Mouse (Mus musculus) stomach, embryonic 16.5 days (tissue): ENCODE data around the gene Morc3. TPM values are rescaled to one million over a fixed set of nuclear protein-coding genes. Genes with fewer than 3 reads are reported as not detected.
A peak's percentile ranks its signal among the peaks of the same experiment; 100 is the strongest.

Source experiments
- ATAC-seq: fragments of 200-750 bp; cut with Nextera tagmentation; 2 replicates; pipeline ENCODE4 v1.8.0; 2017; ENCODE audit warnings: moderate number of reproducible peaks, moderate TSS enrichment; ENCODE audit not compliant: insufficient read depth, low FRiP score
- H3K27ac ChIP-seq: fragments of 300-500 bp; sonication (generic); 2 replicates; pipeline ENCODE4 v1.5.1; 2014; ENCODE audit warnings: low read length
- H3K27me3 ChIP-seq: fragments of 300-500 bp; sonication (generic); 2 replicates; pipeline ENCODE4 v1.6.1; 2014; ENCODE audit warnings: low read length, control low read depth, mixed read lengths; ENCODE audit not compliant: control insufficient read depth, insufficient read depth
- H3K36me3 ChIP-seq: fragments of 300-500 bp; sonication (generic); 2 replicates; pipeline ENCODE4 v1.6.1; 2014; ENCODE audit warnings: low read length; ENCODE audit not compliant: control insufficient read depth, insufficient read depth
- H3K4me1 ChIP-seq: fragments of 300-500 bp; sonication (generic); 2 replicates; pipeline ENCODE4 v1.6.1; 2014; ENCODE audit warnings: low read length, control low read depth, mixed read lengths; ENCODE audit not compliant: control insufficient read depth, insufficient read depth
- H3K4me2 ChIP-seq: fragments of 300-500 bp; sonication (generic); 2 replicates; pipeline ENCODE4 v1.6.1; 2014; ENCODE audit warnings: low read depth, low read length, mixed read lengths
- H3K4me3 ChIP-seq: fragments of 300-500 bp; sonication (generic); replicated peaks from 2 replicates; pipeline ENCODE4 v1.5.1; 2014; ENCODE audit warnings: mild to moderate bottlenecking, low read length
- H3K9ac ChIP-seq: fragments of 300-500 bp; sonication (generic); 2 replicates; pipeline ENCODE4 v1.6.1; 2014; ENCODE audit warnings: low read length
- H3K9me3 ChIP-seq: fragments of 300-500 bp; sonication (generic); replicated peaks from 2 replicates; pipeline ENCODE4 v1.6.1; 2016; ENCODE audit warnings: low read length, control low read depth; ENCODE audit not compliant: control insufficient read depth
- WGBS: fragments of 180-500 bp; shearing (Covaris S2); extraction: QIAGEN DNeasy Blood & Tissue Kit; methylation state at CpG from one replicate; pipeline ENCODE4 v1.1.7; 2014; 5-methylcytosine and 5-hydroxymethylcytosine counted together
- polyA plus RNA-seq: library from polyadenylated mRNA; unstranded; fragments of >200 nt; fragmentation: Nextera tagmentation; extraction: Ambion mirVana; gene quantifications from 2 replicates; pipeline ENCODE4 v1.2.1, GENCODE M21; 2015

Gene Morc3
- polyA plus RNA-seq, 1 experiment from 2014 or later: 34.8 TPM

DNA sequence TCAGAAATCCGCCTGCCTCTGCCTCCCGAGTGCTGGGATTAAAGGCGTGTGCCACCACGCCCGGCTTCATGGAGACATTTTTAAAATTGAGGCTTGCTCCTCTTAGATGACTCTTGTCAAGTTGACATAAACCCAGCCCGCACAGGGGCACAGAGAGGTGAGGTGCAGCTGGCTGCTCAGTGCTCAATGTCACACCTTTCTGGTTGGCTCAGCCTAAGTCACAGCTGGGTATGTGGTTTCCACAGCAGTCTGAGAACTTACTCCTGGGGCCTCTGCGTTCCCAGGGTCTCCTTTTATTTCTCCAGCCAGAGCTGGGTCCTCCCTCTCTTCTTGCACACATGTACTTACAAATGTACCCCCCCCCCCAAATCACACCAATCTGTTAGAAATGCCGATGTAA, 76.3 kb downstream of the Morc3 start:
- Histone ChIP-seq H3K4me2 (no peak overlapping the region), H3K9me3 (no peaks in the 10 kb centered on the region), H3K36me3 (no peaks in the 10 kb centered on the region), H3K9ac (no peak overlapping the region), H3K27ac (no peak overlapping the region), H3K4me1 (peaks cover 7% of the 10 kb centered on the region; the same call in 1 of the 2 replicates), H3K4me3 (no peak overlapping the region), H3K27me3 (no peaks in the 10 kb centered on the region)
- no peak for ATAC-seq
- WGBS: 86% methylated on average over 8 of the region's 8 CpGs

DNA sequence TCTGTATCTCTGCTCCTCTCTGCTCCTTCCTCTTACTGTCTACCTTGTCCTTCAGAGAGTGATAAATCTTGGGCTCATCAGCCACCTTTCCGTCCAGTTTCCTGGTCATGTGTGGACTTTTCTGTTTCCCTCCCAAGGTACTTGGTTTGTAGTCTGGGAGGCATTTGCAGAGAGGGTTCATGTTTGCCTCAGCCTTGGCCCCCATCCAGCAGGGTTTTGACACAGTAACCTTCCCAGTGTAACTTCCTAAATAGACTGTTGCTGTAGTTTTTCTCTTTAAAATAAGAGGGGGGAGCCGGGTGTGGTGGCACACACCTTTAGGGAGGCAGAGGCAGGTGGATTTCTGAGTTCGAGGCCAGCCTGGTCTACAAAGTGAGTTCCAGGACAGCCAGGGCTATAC, 78.0 kb downstream of the Morc3 start:
- no peaks in the 10 kb centered on the region for H3K27me3 ChIP-seq
- peaks cover 7% of the 10 kb centered on the region; the same call in 1 of the 2 replicates for H3K4me1 ChIP-seq
- no peaks in the 10 kb centered on the region for H3K36me3 ChIP-seq
- H3K4me2 ChIP-seq: no peak overlapping the region
- H3K9me3 ChIP-seq: no peaks in the 10 kb centered on the region
- H3K27ac ChIP-seq: no peak overlapping the region
- H3K9ac ChIP-seq: no peak overlapping the region
- no peak for ATAC-seq
- H3K4me3 ChIP-seq: no peak overlapping the region
- 78% methylated on average over 3 of the region's 3 CpGs for WGBS

DNA sequence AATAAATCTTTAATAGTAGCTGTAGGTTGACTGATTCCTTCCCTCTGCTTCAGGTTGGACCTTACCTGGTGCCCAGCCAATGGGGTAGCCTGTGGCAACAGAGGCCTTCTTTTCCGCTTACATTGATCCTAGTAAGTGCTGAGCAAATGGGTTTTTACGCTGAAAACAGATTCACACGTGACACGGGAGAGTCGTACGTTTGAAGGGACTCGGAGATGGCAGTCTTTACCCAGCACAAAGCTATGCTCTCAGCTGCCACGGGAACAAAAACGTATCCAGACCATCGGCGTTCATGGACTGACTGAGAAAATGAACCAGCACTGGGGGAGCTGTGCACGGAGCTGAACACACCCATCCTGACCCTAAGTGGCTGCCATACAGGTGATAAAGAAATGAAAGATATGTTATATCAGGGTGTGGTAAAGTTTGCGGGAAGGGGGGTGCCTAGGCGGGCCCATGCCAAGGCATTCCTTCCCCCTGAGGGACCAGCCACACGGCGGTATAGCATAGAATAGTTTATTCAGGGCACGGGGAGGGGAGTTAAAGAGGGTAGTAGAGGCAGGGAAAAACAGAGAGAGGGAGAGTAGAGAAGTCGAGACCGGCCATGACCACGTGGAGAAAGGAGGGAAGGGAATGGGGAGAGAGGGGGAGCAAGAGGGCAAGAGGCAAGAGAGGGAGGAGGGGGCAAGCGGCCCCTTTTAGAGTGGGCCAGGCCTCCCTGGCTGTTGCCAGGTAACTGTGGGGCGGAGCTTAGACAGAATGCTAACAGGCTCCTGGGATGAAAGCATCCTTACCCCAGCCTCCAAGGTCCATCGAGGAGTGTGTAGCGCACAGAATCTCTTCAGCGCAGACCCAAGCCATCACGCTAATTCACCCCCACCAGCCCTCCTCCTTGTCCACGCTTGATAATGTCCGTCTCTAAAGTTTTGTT, 79.1 kb downstream of the Morc3 start:
- H3K36me3 ChIP-seq: no peaks in the 10 kb centered on the region
- peaks cover 7% of the 10 kb centered on the region; the same call in 1 of the 2 replicates for H3K4me1 ChIP-seq
- H3K9me3 ChIP-seq: no peaks in the 10 kb centered on the region
- ATAC-seq: peak; percentile 85
- no peak overlapping the region for H3K4me2 ChIP-seq
- 51% methylated on average over 28 of the region's 28 CpGs for WGBS
- H3K4me3 ChIP-seq: no peak overlapping the region
- 0 out of 2 replicates have a peak overlapping the region, but pooled peaks have one; percentile 5 for H3K27ac ChIP-seq
- no peaks in the 10 kb centered on the region for H3K27me3 ChIP-seq
- H3K9ac ChIP-seq: no peak overlapping the region

DNA sequence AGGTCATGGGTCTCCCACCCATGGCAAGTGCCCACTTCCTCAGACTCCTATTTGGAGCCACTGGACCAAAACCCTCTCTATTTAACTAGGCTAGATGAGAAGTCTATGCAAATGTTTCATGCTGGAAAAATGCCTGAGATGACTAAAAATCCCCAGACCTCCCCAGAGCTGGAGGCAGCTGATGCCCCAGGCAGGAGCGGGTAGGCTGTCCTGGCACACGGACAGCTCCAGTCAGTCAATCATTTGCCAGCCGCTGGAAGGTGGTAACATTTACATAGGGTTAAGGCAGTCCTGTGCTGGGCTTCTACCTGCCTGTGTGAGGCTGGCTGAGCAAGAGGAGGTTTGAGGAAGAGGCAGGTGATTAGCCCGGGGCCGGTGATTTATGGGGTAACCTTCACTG, 80.2 kb downstream of the Morc3 start:
- Histone ChIP-seq H3K9me3 (no peaks in the 10 kb centered on the region), H3K36me3 (no peaks in the 10 kb centered on the region), H3K27ac (no peak overlapping the region), H3K4me2 (no peak overlapping the region), H3K27me3 (no peaks in the 10 kb centered on the region), H3K4me1 (peaks cover 4% of the 10 kb centered on the region; the same call in 1 of the 2 replicates), H3K4me3 (no peak overlapping the region), H3K9ac (no peak overlapping the region)
- WGBS: 30% methylated on average over 5 of the region's 5 CpGs
- ATAC-seq: no peak

DNA sequence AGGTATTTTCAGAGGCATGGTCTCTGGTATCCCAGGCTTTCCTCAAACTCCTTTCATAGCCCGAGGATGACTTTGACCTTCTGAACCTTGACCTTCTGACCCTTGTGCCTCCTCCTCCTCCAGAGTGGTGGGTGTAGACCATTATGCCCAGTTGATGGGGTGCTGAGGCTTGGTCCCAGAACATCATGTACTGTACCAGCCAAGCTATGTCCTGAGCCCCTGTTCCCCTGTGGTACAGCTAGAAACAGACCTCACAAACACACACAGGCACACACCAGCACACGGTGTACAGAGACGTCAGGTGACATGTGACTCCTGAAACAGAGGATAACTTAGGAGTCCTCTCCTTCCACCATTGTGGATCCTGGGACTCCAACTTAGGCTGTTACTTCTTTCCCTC, 80.9 kb downstream of the Morc3 start:
- Histone ChIP-seq H3K4me2 (no peak overlapping the region), H3K27me3 (no peaks in the 10 kb centered on the region)
- no peak for ATAC-seq

DNA sequence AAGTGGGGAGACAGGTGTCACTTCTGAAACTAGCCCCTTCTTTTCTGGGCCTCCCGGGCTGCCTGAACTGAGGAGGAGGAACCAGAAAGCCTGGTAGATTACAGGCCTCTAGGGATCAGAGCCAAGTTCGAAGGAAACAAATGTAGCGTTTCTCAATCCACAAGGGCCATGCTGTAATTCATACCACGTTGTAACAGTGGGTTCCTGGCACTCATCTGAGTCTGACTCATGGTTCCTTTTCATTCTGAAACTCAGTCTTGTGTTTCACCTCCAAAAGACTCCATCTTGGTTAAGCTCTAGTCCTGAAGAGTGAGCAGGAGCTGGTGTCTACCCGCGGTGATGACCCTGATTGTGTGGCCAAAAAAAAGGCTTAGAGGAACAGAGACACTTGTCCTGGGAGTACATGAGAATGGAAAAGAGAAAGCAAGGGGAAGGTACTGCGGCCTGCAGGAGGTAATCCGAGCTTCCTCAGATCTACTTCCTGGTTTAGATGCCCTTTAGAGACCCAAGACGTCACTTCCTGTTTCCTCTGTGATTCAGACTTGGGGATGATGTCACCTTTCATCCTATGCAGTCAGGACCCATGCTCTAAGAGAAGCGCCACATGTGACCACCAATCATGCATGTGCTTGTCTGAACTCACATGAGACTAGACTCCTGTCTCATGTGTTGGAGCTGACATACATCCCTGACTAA, 82.1 kb downstream of the Morc3 start:
- Histone ChIP-seq H3K27ac (no peak overlapping the region), H3K27me3 (no peaks in the 10 kb centered on the region), H3K4me2 (no peak overlapping the region), H3K4me1 (peaks cover 8% of the 10 kb centered on the region), H3K9ac (no peak overlapping the region), H3K36me3 (no peaks in the 10 kb centered on the region), H3K4me3 (no peak overlapping the region), H3K9me3 (no peaks in the 10 kb centered on the region)
- no peak for ATAC-seq
- WGBS: 67% methylated on average over 10 of the region's 10 CpGs

More for the DNA sequence above, 80.9 kb downstream of the Morc3 start:
- Histone ChIP-seq H3K36me3 (no peaks in the 10 kb centered on the region), H3K4me3 (no peak overlapping the region), H3K27ac (no peak overlapping the region), H3K9ac (no peak overlapping the region), H3K9me3 (no peaks in the 10 kb centered on the region), H3K4me1 (peaks cover 5% of the 10 kb centered on the region)
- 49% methylated on average over 3 of the region's 3 CpGs for WGBS

DNA sequence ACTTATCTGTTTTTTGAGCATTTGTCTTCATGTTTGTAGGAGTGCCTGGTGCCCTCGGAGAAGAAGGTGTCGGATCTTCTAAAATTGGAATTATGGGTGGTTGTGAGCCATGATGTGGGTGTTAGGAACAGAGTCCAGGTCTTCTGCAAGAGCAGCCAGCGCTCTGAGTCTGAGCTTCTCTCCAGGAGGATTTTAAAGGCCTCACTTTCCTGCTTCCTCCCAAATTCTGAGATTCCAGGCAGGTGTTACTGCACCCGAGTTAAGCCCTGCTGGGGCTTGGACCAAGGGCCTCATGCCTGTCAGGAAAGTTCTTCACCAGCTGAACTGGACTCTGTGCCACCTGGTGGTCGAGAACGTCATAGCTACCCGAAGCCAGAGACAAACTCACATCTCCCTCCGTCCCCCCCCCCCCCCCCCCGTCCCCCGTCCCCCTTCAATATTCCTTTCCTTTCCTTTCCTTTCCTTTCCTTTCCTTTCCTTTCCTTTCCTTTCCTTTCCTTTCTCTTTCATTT, 83.5 kb downstream of the Morc3 start:
- no peak overlapping the region for H3K9ac ChIP-seq
- H3K4me3 ChIP-seq: no peak overlapping the region
- H3K4me2 ChIP-seq: no peak overlapping the region
- no peaks in the 10 kb centered on the region for H3K27me3 ChIP-seq
- H3K36me3 ChIP-seq: no peaks in the 10 kb centered on the region
- H3K27ac ChIP-seq: no peak overlapping the region
- no peaks in the 10 kb centered on the region for H3K9me3 ChIP-seq
- H3K4me1 ChIP-seq: peaks cover 8% of the 10 kb centered on the region
- WGBS: 31% methylated on average over 9 of the region's 10 CpGs
- no peak for ATAC-seq

DNA sequence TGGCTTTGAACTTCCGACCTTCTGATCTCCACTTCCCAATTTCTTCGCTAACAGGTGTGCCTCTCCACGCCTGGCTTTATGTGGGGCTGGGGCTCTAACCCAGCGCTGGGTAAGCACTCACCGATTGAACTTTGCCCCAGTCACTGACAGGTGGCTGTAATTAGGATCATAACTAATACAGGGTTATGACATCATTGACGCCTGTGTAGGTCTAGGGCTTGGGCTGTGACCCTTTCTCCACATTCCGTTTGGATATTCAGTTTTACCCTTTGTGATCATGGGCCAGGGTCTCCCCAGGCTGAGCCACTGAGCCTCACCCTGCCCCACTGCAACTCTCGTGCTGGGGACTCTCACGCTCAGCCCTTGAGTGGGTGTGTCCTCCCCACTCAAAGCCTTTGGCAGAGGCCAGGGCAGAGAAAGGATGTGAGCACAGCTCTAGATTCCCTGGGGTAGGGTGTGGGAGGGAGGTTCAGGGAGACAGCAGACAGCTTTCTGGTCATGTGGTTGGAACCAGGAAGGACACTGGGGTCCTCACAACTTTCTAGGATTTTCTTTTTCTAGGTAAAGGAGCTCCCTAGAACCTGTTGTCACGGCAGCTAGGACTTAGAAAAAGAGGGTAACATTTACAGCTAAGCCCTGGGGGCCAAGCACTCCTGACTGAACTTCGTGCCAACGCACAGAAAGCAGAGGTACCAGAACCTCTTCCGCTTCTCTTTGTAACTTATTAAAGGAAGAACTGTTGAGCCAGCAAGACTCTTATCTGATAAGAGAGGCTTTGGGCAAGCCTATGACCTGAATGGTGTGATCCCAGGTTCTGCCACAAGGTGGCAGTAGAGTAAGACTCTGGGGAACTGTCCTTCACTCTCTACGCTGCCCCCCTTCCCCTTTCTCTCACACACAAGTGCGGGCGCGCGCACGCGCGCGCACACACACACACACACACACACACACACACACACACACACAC, 86.1 kb downstream of the Morc3 start:
- WGBS: 29% methylated on average over 22 of the region's 22 CpGs
- Histone ChIP-seq H3K4me1 (peaks cover 5% of the 10 kb centered on the region; the same call in 1 of the 2 replicates), H3K4me3 (no peak overlapping the region), H3K9me3 (no peaks in the 10 kb centered on the region), H3K27me3 (no peaks in the 10 kb centered on the region), H3K36me3 (no peaks in the 10 kb centered on the region), H3K9ac (no peak overlapping the region), H3K4me2 (no peak overlapping the region; the same call in 1 of the 2 replicates), H3K27ac (peak overlapping the region; percentile 55; the same call in 1 of the 2 replicates)
- ATAC-seq: peak; percentile 54
